Mouse (Mus musculus) bone marrow, adult 2 months (tissue): ENCODE results near the gene Ucn.

Experiments used
- CTCF ChIP-seq: fragments of 200-500 bp; IDR thresholded peaks from 2 replicates; pipeline ENCODE4 v1.5.1; 2011; ENCODE audit warnings: low read length, control low read depth; ENCODE audit not compliant: control insufficient read depth, insufficient read depth
- POLR2A ChIP-seq: fragments of 200-500 bp; IDR thresholded peaks from 2 replicates; pipeline ENCODE4 v1.6.1; 2011; ENCODE audit warnings: low read depth, mild to moderate bottlenecking, control low read depth, low read length, borderline replicate concordance; ENCODE audit not compliant: control insufficient read depth

GRCm38 (mm10) chr5:31138968-31139425 is 368 bp upstream of the Ucn start:
- TF ChIP-seq POLR2A, result no peak
- TF ChIP-seq CTCF, result no peak
